Mouse (Mus musculus): ENCODE results near the gene Armt1.

GRCm38 (mm10) chr10:4482355-4482754 lies 50.1 kb downstream of the Armt1 start, which contains the start of gene Ccdc170:
- TF ChIP-seq POLR2A (IDR thresholded peaks at IDR 0.05; ENCODE audit: control insufficient read depth, extremely low read depth, insufficient read depth, low read length, poor library complexity) (no peak), CTCF (IDR thresholded peaks at IDR 0.05; ENCODE audit: borderline replicate concordance, control insufficient read depth, extremely low read depth, insufficient read depth, low read length, poor library complexity) (no peak)
